ENCODE assay signal across 7 mouse cellular contexts in genomic region chr2:181693339-181694280, GRCm38 (mm10). TPM values are rescaled to one million over a fixed set of nuclear protein-coding genes. Genes with fewer than 3 reads are reported as not detected.
DNase-seq lines count a peak whose midpoint lies in the region; ATAC-seq lines count a peak whose summit lies in the region.

TSS of gene Rgs19 (minus strand) at chr2:181693977.

- peak; percentile 83 for DNase-seq in embryo, embryonic 10 days (ENCODE audit: low spot score)
- peak; percentile 84 for DNase-seq in gastrocnemius, postnatal 14 days
- DNase-seq in left cerebral cortex, postnatal 25 days (ENCODE audit: low spot score in 2 of 2), result peak; percentile 82
- DNase-seq in mesoderm, embryonic 11.5 days (ENCODE audit: low read depth, low spot score), result peak; percentile 80
- peak; percentile 80 for DNase-seq in right cerebral cortex, postnatal 4 days

- peak; percentile 87 for ATAC-seq in activated CD4-positive, CD25-positive, alpha-beta regulatory T cell, adult 4 months
- ATAC-seq in inflammation-experienced regulatory T-cells, adult 6 months, result peak; percentile 86

- intact Hi-C loops in gastrocnemius, postnatal 14 days (cut with DNase I; ENCODE audit: low total_unique reads), result no loop called here
- intact Hi-C loops in left cerebral cortex, postnatal 25 days (cut with DNase I), result no loop called here

RNA-seq across cellular contexts. Expression of gene Rgs19, which starts in this region (rescaled TPM):
- 100 to 1,000 TPM; 199 to 210 TPM for polyA plus RNA-seq in activated CD4-positive, CD25-positive, alpha-beta regulatory T cell, adult 4 months (2017; shearing (Covaris generic))
- total RNA-seq in gastrocnemius, postnatal 14 days (2021), result 1 to 10 TPM; 5.1 to 6.5 TPM
- 100 to 1,000 TPM; 154 to 182 (median 170) TPM for polyA plus RNA-seq in inflammation-experienced regulatory T-cells, adult 6 months (2017; shearing (Covaris generic))
- total RNA-seq in left cerebral cortex, postnatal 25 days (2021), result 10 to 100 TPM; 30.2 to 35.3 TPM

Comparison
In these comparisons a context has a peak if more than half of its experiments do, and no peak if none do; other contexts are left out.
1. Peak in every context shown above with its lines: DNase-seq and ATAC-seq.
2. RNA of gene Rgs19 (total RNA-seq): 30.2 to 35.3 TPM in left cerebral cortex, postnatal 25 days; 5.1 to 6.5 TPM in gastrocnemius, postnatal 14 days; every median in the first group is over 4 times any median in the second.